Mouse (Mus musculus): Measurements from ENCODE around the gene Fem1b.
A peak's percentile ranks its signal among the peaks of the same experiment; 100 is the strongest.

Gene Fem1b

GRCm38 (mm10) chr9:62781965-62782364 lies 29.8 kb downstream of the Fem1b start:
- no peak for DNase-seq (ENCODE audit: low spot score)

DNA sequence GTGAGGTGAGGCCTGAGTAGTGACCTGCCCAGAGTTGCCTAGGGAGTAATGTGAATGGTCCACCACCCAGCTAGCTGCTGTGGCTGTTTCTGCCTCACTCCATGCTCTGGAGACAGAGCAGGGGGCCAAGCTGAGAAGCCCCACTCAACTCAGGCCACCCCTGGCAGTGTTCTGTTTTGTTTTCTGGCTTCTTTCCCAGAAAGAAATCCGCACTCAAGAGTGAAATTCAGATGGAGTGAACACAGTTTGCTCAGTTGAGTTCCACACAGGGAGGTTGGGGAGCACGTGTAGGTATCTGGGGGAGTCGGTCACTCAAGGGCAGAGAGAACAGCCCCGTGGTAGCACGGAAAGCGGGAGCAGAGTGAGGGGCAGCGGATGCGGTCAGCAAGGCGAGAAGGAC lies 33.0 kb downstream of the Fem1b start:
- no peak for DNase-seq (ENCODE audit: low spot score)

GRCm38 (mm10) chr9:62777461-62777860 lies 34.3 kb downstream of the Fem1b start:
- DNase-seq (ENCODE audit: low spot score): peak; percentile 31

GRCm38 (mm10) chr9:62775464-62775863 lies 36.3 kb downstream of the Fem1b start:
- no peak for DNase-seq (ENCODE audit: low spot score)

GRCm38 (mm10) chr9:62772746-62773145 lies 39.0 kb downstream of the Fem1b start:
- no peak for DNase-seq (ENCODE audit: low spot score)

GRCm38 (mm10) chr9:62768361-62768760 lies 43.4 kb downstream of the Fem1b start:
- no peak for DNase-seq (ENCODE audit: low spot score)

DNA sequence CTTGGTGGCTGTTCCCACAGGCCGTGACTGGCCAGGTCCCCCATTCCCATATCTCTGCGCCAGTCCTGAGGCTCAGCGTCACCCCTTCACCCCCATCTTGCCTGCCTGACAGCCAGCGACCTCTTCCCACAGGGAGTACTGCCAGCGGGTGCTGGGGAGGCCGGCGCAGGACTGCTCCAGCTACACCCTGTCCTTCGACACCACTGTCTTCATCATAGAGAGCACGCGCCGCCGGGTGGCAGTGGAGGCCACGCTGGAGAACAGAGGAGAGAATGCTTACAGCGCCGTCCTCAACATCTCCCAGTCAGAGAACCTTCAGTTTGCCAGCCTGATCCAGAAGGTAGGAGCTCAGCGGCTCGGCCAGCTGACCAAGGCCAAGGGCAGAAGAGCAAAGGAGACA lies 44.3 kb downstream of the Fem1b start:
- no peak for DNase-seq (ENCODE audit: low spot score)

- DNase-seq (ENCODE audit: low spot score): no peak
Observed at GRCm38 (mm10) chr9:62765346-62765745, 46.4 kb downstream of the Fem1b start.

DNA sequence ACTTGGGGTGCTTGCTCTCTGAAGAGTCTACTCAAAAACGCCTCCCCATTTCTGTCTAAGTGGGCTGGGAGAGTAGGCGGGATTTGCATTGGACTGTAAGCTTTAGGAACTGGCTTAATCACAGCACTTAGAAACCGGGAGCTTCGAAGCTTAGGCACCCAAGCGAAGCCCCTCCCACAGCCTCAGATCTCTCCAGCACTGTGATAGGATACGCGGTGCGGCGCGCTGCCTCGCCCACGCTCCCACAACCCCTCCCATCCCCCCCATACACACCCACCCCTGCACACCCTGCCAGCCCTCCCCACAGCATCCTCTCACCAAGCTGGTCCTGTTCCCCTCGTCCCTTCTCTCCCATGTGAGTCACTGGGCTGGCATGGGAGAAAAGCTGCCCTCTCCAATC lies 48.3 kb downstream of the Fem1b start:
- DNase-seq (ENCODE audit: low spot score): no peak

DNA sequence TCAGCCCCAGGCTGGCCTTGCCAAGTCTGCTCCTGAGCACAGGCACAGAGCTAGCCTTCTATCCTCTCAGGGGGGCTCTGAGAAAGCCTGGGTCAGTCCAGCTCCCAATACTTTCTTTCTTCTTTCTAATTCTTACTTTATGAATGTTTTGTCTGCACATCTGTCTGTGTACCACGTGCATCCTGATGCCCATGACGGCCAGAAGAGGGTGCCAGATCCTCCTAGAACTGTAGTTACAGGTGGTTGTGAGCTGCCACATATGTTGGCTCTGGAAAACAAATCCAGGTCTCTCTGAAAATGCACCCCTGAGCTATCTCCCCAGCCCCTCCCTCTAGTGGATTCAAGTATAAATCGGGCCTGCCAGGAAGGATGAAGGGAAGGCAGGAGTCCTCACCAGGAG lies 52.1 kb downstream of the Fem1b start:
- no peak for DNase-seq (ENCODE audit: low spot score)

GRCm38 (mm10) chr9:62758288-62758687 lies 53.4 kb downstream of the Fem1b start:
- no peak for DNase-seq (ENCODE audit: low spot score)

GRCm38 (mm10) chr9:62750381-62750780 lies 61.4 kb downstream of the Fem1b start:
- DNase-seq (ENCODE audit: low spot score): no peak

DNA sequence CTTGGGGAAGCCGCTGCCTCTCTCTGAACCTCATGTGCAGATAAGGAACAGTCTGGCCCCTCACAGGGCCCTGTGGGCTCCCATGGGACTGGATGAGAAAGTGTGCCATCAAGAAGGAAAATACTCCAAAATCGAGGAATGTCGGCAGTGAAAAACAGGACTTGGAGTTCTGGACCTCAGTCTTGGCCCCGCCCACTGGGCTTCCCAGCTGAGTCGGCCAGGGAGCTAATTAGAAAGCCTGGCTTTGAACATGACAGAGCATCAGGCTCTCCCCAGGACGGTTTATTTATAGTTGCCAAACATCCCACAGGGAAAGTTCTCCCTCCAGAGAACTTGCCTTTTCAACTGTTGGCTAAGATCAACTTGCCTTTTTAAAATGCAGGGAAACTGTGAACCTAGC lies 62.1 kb downstream of the Fem1b start:
- no peak for DNase-seq (ENCODE audit: low spot score)

DNA sequence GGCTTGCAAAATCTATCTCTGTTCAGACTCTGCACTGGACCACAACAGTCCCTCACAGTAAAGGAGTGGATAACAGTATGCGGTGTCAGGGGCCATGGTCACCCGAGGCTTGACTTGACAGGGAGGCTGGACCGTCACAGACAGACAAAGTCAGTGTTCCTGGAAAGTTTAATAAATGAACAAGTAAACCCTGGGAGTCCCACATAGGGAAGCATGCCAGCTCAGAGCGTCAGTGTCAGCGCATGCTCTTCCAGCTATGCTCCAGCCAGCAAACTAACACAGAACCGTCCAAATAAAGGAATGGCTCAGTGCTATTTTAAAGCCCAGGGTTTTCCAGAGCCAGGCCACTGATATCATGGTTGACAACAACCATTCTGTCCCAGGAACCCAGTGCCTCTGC lies 65.1 kb downstream of the Fem1b start:
- DNase-seq (ENCODE audit: low spot score): no peak

DNA sequence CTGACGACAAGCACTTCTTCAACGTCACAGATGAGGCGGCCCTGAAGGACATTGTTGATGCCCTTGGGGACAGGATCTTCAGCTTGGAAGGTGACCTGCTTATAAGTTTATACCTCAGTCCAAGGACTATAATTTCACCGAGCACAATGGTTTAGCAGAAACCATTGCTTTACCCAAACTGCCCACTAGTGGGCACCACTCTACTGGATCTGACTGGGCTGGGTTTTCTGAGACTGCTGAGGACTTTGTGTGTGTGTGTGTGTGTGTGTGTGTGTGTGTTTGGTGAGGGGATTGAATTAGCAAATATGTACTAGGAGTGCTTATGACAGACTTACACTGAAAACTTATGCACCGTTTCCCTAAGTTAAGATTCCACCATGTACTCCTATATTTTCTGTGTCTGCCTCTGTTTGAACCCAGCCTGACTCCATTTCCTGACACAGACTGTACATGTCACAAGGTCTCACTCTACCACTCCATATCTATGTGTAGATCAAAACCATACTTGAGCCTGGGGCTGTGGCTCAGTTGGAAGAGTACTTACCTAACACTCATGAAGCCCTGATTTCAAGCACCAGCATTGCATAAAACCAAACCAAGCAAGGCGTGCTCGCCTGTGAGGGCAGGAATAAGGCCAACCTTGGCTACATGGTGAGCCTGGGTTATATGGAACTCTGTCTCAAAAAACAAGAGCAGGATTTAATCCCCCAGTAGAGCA lies 67.0 kb downstream of the Fem1b start:
- DNase-seq (ENCODE audit: low spot score): peak; percentile 12

All from ovary, postnatal 10 days (tissue).